Mouse (Mus musculus): ENCODE results near the gene Aplnr.

DNA sequence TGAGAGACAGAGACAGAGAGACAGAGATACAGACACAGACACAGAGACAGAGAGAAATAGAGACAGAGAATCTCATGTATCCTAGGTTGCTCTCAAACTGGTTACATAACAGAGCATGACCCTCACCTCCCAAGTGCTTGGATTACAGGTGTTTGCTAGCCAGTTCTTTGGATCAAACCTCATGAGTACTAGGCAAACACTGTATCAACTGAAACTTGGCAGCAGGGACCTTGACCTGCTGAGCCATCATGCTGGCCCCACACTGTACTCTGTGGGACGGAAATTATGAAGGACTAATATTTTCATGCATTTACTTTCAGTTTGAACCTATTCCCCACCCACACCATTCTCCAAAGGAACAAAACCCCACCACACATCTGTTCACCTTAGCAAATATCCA, 42.6 kb upstream of the Aplnr start:
- TF ChIP-seq CTCF (IDR thresholded peaks at IDR 0.05; ENCODE audit: control insufficient read depth, insufficient read depth, low read length): no peak
- no peak for TF ChIP-seq POLR2A (IDR thresholded peaks at IDR 0.05; ENCODE audit: borderline replicate concordance, control insufficient read depth, low read depth, low read length)

All from bone marrow, adult 2 months (tissue).